Mouse (Mus musculus) left cerebral cortex, adult 11 months (tissue): Measurements from ENCODE around the gene Tmcc2.
A peak's percentile ranks its signal among the peaks of the same experiment; 100 is the strongest.

Experiments
- DNase-seq: peaks from one replicate; pipeline ENCODE4 v3.0.0; 2022; ENCODE audit warnings: low spot score

The Tmcc2 gene

DNA sequence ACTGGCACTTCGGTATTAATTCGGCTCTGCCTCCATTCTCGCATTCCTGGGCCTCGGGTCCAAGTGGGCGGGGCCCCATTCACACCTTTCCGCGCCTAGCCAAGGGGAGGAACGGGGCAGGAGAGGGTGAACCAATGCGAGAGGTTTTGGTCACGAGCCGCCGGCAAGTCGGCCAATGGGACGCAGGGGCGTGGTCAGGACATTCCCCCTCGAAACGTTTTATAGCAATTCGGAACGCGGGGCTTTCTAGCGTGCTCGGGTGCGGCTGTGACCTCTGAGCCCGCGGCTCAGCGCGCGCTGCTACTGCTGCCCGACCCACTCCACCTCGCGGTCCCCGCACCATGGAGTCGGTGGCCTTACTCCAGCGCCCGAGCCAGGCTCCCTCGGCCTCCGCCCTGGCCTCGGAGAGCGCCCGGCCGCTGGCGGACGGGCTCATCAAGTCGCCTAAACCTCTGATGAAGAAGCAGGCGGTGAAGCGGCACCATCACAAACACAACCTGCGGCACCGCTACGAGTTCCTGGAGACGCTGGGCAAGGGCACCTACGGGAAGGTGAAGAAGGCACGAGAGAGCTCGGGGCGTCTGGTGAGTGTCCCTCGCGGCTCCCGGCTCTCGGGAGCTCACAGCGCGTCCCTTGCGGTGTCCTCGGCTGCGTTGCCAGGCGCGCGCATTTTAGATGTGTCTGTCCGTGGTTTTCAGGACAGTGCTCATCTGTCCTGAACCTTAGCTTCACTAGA is 75.0 kb downstream of the Tmcc2 start, which contains the start of gene Nuak2:
TSS of gene Nuak2 (plus strand) at position 238 of the 736 bp plus-strand sequence.
- peak; percentile 59 for DNase-seq

DNA sequence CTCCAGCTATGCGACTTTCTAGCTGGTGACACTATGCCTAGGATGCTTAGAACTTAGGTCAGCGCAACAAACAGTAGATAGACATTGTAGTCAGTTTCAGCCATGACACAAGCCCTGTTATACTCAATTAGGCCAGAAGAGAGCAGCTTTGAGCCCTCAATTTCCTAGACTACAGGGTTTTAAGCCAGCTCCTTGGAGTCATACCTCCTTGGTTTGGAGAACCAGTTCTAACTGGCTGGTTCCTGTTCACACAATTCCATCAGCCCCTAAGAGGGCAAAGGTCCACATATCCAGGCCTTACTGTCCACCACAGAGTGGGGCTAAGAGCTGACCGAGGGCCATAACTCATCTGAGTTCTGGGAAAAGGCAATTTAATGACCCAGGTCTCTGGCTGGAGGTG is 78.4 kb downstream of the Tmcc2 start:
- DNase-seq = no peak

DNA sequence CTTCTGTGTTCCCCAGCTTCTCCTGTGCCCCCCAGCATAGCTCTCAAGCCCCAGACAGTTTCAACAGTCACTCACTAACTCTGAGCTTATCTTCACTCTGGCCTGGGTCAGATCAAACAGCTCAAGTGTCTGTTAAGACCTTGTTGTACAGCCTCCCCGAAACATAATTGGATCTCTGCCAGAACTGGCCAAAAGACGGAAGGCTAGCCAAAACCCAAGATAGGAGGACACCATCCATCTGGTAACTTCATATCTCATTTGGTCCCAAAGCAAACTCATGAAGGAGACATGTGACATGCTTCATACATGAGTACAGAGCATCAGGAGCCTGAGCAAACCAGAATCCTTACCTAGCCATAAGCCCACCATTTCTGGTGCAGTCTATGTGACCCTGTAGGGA is 79.0 kb downstream of the Tmcc2 start:
- no peak for DNase-seq

DNA sequence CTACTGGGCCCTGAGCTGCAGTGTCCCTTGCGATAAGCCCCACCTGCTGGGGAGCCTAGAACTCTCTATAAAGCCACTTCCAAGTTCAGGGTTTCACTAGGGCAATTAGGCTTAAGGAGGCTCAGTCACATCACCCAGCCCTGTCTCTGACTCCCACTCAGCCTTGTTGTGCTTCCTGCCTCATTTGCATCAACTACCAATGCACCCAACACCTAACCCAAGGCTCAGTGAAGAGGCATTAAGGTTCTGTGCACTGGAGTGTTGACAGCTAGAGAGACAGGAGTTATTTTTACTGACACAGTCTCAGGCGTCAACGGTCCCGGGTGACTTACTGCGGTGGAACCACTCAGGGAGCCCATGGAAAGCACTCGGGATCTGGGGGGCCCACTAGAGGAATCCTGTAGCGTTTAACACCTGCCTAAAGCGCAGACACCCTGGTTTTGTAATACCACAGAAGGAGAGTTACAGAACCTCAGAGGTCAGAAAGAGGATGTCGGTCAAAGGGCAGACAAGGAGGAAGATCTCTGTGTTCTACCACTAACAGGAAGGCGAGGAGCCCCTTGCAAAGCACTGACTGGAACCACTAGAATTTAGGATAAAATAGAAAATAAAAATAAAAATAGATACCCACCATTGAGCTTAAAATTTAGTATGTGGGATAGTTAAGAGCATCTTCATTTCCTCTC is 79.8 kb downstream of the Tmcc2 start:
- no peak for DNase-seq

GRCm38 (mm10) chr1:132310754-132311153 is 80.3 kb downstream of the Tmcc2 start:
- DNase-seq = no peak

GRCm38 (mm10) chr1:132308674-132309073 is 82.4 kb downstream of the Tmcc2 start:
- DNase-seq = no peak

GRCm38 (mm10) chr1:132307962-132308361 is 83.1 kb downstream of the Tmcc2 start:
- no peak for DNase-seq

GRCm38 (mm10) chr1:132306808-132307207 is 84.3 kb downstream of the Tmcc2 start:
- no peak for DNase-seq
